Mouse (Mus musculus) brain, adult 2 months (tissue): ENCODE results near the gene Rab5if.
"Not testable (repeated sequence)": the region's sequence is repeated elsewhere in the genome, so short reads cannot be mapped to it uniquely, and the experiment has no call there.

Source experiments
- DNase-seq: peaks from one replicate; pipeline ENCODE4 v3.0.0; 2011; ENCODE audit warnings: low read depth, low spot score

The Rab5if gene

DNA sequence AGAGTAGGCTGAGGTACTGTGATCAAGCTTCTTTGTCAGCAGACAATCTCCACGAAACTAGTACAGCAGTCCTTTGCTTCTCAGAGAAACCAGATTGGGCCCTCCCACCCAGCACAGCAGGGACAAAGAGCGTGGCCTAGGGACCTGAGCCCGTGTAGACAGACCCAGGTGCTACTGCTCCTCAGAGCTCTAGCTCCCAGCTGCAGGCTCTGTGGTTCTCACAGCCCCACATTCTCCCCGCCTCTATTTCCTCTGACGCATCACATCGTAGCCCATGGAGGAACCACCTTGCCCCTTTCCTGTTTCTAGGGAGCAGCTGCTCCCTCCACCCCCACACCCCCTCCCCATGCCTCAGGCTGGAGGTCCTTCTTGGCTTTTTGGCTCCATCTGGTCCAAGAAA, 24.1 kb downstream of the Rab5if start, which contains the start of gene Sla2:
TSS of gene Sla2 (minus strand) at position 176 of the 400 bp plus-strand sequence.
- DNase-seq, result no peak

DNA sequence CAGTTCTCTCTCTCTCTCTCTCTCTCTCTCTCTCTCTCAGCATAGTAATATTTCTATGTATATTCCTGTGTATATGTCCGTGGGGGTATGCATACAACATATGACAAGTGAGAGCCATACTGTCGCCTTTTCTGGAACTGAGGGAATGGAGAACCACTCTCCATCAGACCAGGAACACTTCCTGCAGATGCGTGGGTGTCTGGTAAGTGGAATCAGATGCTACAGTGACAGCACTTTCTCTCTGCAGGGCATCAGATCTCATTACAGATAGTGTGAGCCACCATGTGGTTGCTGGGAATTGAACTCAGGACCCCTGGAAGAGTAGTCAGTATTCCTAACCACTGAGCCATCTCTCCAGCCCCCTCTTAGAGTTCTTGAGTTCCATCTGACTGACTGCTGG, 25.6 kb downstream of the Rab5if start:
- DNase-seq, result no peak

DNA sequence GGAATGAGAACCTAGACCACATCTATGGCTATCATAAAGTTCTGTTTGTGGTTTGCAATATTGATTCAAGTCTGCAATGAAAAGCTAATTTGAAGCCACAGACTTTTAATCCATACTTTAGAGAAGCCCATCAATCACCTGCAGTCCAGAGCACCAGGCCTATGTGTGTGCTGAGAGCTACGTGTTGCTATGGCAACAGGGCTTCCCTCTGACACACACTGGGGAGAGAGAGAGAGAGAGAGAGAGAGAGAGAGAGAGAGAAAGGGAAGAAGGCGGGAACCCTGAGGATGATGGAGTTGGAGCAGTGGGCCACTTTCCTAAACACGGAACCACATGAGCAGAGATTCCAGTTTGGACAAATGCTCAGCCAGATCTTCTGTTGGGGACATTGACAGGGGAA, 29.3 kb downstream of the Rab5if start:
- DNase-seq, result peak; percentile 47

DNA sequence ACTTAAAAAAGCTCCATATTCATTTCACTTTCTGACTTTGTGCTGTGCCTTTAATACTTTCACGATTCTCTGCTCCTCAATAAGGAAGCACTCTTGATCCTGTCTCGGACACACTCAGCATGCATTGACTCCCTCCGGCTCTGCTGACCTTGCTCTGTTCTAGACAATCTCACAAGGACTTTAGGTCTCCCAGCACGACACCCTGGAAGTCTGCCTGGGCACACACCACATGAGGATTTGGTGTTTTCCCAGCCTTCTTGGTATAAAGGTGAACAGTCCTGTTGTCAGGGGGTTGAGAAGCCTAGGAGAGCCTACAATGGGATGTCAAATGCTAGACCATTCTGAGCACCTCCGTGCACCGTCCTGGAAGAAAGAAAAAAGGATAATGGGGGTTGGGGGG, 29.9 kb downstream of the Rab5if start:
- no peak for DNase-seq

DNA sequence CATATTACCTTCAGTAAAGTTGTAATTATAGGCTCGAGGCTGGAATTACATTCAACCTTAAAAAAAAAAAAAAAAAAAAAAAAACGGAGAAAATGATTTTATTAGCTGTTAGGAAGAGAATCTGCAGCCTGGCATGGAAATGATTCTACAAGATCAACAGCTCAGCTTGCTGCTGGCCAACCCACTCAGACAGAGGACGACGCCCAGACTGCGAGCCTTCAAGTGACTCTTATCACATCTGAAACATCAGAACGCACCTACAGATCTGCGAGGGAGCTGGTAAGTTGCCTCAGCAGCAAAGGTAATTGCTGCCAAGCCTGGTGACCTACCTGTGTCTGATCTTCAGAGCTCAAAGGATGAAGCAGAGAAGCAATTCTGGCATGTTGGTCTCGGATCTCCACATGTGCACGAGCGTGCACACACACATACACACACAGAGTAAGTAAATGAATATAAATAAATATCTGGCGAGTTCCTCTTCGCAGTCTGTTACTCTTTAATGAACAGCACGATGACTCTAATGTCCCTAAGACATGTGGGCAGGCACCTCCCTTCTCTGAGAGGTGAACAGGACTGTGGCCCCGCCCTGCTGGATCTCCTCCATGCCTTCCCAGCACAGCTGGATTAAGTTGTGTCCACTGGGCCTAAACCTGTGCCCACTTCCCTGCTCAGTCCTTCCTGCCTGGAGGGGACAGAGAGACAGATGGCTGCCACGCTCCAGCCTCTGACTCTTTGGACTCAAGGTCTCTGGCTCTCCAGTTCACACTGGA, 31.8 kb downstream of the Rab5if start:
- DNase-seq, result peak; percentile 46

DNA sequence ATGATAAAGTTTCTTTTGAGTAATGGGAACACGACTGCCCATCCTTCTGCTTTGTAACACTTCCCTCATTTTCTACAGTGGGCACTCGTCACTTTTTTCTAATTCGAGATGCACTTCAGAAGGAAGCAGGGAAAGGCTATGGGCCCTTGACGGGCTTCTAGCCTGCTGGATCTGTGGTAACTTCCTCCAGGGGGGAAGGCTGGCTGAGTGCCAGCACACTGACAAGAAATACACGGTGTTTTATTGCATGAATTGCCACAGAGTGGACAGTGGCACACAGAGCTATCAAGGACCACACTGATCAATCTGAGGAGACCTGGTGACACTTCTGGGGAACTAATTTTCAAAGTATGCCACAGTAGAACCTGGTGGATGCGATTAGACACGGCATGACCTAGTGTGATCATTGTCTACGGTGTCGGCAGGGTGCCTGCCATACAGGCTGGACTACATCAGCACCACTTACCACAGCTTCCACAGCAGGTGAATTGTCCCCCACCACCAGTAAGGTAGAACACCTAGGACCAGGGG, 33.5 kb downstream of the Rab5if start:
- DNase-seq, result no peak

DNA sequence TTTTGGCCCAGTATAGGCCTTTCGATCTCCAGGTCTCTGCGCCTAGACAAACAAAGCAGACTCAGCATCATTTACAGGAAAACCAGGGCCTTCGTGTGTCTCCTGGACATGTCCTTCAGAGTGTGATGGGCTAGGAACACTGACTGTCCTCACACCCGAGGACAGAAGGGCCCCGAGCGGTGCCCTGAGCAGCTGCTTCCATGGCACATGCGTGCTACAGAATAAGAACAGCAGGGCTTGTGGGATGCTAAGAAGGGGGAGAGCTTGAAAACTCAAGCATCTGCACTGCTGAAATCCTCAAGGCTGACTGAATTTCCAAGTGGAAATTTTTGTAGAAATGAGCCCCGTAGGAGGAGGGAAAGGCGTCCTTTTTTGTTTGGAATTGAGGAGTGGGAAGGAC, 34.1 kb downstream of the Rab5if start:
- DNase-seq, result peak; percentile 85

DNA sequence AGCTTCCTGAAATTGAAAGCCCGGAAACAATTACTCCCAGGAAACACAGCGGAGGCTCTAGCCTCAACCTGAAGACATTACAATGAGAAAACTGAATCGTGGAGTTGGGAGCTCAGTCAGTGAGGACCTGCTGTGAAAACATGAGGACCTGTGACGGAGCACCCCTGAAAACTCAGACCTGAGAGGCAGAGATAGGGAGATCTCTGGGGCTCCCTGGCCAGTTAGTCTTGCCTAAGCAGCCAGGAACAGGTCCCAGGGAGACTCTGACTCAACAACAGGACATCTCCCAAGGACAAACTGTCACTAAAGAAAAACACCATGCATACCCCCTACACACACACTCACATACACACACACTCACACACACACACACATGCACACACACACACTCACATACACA, 35.4 kb downstream of the Rab5if start:
- no peak for DNase-seq

DNA sequence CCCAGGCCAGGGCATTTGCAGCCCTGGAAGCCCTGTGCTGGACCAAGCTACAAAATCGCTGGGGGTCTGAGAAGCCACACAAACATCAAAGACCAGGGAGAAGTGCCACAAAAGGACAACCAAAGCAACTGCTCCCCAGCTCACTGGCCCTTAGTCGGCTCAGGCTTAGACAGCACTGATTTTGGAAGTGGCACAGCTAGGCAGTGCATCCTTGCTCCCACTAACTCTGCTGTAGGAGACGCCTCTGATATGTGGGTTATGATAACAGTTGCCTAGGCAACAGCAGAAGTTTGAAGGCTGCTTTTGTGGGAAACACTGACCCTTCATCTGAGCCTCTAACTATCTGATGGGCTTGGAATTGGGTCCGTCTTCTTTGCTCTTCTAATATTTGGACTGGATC, 36.3 kb downstream of the Rab5if start:
- DNase-seq, result peak; percentile 61

DNA sequence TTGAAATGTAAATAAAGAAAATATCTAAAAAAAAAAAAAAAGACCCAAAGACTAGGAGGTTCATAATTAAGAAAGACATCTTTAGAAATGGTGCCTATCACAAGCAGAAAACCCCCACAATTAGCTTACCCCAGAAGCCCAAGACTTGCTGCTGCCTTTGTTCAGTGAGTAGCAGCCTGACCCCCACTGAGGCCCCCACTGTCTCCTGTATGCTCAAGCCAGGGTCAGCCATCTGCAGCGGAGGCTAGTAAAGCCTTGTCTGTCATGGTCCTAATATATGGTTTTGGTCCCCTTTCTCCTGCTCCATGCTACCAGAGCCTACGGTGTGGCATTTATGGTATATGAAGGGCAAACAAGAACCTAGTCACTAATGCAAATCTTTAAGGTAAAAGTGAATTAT, 38.4 kb downstream of the Rab5if start:
- no peak for DNase-seq

DNA sequence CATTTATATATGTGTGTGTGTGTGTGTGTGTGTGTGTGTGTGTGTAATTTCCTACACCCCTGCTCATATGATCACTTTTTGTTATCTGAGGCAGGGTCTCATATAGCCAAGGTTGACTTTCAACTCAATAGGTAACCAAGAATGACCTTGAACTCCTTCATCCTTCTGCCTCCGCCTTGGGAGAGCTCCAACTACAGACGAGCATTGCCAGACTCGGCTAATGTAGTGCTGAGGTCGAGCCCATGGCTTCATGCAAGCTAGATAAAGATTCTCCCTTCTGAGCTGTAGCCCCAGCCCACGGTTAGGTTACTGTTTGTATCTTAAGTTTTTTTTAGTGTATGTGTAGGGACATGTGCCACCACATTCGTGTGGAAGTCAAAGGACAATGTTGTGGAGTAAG, 39.0 kb downstream of the Rab5if start:
- DNase-seq, result no peak

DNA sequence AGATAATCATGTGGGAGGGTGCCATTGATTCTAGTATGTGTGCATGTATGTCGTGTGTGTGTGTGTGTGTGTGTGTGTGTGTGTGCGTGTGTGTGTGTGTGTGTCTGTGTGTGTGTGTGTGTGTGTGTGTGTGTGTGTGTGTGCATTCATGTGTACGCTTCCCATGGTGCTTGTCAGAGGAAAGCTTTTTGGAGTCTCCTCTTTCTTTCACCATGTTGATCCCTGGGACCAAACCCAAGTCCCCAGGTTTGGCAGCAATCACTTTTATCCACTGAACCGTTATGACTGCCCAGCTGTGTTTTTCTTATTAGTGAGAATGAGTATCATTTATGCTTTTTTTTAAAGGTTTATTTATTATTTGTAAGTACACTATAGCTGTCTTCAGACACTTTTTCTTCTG, 39.5 kb downstream of the Rab5if start:
- not testable (repeated sequence) for DNase-seq

DNA sequence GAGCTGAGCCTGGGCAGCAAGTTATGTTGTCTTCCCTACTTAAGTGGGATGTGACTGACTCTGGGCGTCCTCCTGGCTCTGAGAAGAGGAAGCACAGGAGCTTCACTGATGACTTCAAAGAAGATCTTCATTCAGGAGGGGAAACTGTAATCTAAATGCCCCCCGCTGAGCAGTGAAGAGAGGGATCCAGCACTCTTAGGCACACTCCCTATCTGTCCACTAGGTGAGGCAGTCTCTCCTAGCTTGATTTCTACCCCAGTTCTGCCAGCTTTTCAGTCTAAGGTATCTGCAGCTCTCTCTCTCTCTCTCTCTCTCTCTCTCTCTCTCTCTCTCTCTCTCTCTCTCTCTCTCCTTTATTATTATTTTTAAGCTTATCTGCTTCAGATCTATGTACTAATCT, 40.4 kb downstream of the Rab5if start:
- peak; percentile 75 for DNase-seq

DNA sequence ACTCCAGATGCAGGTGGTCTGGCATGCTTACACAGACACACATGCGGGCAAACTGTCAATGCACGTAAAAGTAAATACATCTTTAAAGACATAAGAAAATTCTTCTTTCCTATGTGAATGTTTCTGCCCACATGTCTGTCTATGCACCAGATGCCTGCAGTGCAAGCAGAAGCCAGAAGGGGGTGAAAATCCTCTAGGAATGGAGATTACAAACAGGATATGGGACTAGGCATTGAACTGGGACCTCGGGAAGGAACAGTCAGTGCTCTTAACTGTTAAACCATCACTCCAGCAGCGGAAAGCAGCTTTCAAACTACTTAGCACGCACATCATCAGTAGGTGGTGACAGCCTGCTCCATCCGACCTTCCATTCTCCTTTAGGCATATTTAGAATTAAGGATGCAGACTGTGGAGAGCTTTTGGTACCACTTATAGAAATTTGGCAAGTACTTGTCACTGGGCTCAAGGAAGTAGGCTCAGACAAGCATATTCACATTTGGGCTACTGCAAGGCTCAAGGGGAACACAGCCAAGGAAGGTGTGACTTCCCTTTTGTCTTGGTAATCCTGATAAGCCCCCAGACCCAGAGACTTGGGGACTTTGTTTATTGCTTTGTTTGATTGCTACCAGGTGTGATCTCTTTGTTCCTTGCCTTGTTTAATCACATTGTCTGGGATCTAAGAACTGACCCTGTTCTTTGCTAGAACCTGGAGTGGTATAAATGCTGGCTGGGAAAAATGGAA, 42.2 kb downstream of the Rab5if start:
- peak; percentile 88 for DNase-seq

DNA sequence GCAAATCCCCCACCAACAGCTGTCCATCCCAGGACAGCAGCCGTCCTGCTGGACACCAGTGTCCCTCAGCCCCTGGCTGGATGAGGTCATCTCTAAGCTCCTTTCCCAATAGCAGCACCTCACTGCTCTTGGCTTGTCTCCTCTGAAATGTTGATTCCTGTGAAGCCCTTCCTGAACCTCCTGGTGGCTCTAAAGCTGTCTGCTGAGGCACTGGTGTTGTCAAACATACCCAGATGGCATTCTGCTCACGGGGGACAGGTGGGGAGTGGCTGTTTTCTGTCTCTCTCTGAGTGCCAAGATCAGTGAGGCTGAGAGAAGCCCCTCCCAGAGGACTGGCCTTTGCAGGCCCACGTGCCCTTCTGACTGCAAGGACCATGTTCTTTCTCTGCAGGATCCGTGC, 43.0 kb downstream of the Rab5if start:
- DNase-seq, result peak; percentile 95

DNA sequence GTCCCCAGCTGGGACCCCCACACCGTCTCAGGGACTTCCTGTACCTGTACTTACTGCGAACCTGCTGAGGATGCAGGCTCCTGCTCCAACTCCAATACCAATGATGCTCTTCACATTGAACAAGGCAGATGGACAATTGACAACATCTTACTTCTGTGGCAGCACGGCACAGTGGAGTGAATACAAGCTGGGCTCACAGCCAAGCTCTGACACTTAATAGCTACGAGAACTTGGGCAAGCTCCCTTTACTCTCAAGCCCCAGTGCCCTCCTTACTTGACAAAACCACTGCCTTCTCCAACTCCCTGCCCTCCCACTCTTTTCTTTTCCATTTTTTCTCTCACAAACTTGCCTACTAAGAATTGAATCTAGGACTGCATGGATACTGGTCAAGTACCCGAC, 50.3 kb downstream of the Rab5if start:
- DNase-seq, result no peak

DNA sequence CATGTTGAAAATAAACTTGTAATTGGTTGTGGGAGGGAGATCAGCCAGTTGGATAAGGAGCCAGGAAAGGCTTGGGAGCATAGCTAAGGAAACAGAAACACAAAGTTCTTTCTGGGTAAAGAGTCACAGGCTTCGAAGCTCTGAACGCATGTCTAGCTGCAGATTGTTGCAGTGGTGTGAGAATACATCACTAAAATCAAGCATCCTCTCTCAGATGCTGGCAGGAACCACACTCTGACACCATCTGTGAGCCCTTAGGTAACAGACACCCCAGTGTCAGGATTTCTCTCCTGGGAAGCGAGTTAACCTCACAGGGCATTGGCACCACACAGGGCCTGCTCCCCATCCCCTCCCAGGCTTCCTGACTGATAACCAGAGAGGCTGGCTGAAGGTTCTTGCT, 52.6 kb downstream of the Rab5if start:
- peak; percentile 64 for DNase-seq

DNA sequence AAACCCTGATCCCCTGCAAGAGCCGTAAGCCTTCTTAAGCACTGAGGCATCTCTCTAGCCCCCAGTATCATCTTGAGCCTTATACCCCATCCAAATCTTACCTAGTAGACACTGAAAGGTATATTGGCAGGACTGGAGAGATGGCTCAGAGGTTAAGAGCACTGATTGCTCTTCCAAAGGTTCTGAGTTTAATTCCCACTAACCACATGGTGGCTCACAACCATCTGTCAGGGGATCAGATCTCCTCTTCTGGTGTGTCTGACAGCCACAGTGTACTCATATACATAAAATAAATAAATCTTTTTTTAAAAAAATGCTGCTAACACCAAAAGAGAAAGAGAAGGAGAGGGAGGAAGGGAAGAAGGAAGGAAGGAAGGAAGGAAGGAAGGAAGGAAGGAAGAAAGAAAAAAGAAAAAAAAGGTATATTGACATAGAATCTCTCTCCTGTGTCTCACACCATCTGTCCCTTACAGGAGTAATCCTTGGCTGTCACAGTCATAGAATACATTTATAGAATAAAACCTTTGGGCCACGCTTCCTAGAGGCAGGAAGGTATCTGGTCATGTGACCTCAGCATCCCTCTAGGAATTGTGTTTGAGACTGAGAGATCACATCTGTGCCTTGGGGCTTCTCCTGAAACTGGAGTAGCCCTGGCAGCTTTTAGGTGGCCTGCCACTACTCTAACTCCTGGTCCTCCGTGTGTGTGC, 53.6 kb downstream of the Rab5if start:
- DNase-seq, result peak; percentile 85

DNA sequence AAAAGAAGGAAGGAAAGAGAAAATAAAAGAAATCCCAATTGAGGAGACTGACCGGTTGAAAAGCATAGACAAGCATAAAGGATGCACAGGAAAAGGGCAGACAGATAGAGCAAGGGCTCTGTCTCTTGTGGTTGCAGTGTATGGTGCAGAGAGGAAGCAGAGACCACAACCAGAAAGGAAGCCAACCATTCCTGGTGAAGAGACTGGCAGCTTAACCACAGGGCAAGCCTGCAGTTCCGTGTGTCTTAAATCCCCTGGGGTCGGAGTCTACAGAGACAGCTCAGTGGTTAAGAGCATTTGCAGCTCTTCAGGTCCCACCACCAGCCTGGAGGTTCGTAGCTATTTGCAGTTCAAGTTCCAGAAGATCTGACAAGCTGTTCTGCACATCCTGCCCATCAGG, 55.6 kb downstream of the Rab5if start:
- no peak for DNase-seq

DNA sequence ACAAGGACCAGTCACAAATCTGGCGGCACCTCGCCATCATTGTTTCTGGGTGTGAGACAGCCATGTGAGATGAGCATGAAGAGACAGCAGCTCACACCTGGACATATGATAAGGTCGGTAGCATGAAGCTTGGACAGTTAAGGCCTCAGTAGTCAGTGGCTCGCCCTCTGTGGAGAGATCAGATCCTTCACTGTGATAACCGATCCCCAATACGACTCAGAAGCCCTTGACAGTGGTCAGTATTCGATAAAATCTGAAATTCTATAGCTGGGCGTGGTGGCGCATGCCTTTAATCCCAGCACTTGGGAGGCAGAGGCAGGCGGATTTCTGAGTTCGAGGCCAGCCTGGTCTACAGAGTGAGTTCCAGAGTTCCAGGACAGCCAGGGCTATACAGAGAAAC, 56.3 kb downstream of the Rab5if start:
- DNase-seq, result not testable (repeated sequence)

DNA sequence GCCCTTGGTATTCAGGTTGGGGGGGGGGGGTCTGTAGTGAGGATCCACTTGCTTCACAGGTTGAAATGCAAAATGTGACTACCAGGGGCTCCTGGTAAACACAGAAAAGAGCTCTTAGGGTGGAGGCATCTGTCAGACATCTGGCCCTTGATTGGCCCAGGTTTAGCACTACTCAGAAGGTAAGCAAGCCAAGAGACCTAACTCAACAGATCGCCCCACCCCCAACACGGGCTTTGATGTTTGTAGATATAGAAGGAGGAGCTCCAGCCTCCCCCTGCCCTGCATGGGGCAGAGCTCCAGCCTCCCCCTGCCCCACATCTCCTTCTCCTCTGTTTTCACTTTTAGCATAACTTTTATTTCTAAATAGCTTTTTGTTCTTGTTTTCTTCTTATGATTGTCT, 56.9 kb downstream of the Rab5if start:
- no peak for DNase-seq

DNA sequence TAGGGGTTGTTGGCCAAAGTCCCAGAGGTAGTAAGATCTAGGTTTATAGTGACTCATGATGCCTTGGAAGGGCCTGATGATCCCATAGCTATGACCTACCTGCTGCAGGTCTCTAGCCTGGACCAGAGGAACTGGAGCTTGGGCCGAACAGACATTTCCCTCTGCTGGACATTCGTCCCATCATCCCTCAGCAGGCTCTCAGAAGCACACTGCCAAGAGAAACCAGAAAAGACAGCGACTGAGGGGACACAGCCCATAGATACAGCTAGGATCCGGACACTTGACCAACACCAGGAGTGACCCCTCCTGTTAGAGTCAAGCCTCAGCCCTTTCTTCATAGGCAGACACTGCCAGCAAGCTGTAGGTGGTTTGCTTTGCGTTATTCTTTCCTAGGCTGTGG, 60.1 kb downstream of the Rab5if start:
- no peak for DNase-seq
